9 mouse cellular contexts compared by ENCODE assay signal in the genomic region with DNA sequence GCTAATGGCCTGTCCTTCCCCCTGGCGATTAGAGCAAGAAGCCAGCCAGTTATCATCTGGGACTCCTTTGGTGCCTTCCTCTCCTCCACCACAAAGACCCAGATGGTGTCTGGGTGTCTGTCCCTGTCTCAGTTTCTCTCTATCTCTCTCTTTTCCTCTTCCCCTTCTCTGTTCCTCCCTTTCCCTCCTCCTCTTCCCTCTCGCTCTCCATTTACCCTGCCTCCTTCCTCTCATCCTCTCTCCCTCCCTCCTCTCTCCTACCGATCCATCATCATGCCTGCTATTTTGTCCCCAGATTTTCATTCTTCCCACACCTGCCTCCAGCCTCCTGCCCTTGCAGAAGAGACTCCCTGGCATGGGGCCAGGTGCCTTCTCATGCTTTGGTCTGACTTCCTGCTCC. TPM values are rescaled to one million over a fixed set of nuclear protein-coding genes. Genes with fewer than 3 reads are reported as not detected.
DNase-seq lines count a peak whose midpoint lies in the region; ATAC-seq and TF ChIP-seq lines count a peak whose summit lies in the region.
"Had no signal": no experiment of that assay in that cellular context is flagged by ENCODE, and none has a peak within 500 bp of the region (broad histone marks: within the 10 kb centered on the region; RNA-seq: fewer than 3 reads in every experiment).

No protein-coding gene starts in this region.

- H3K27me3 ChIP-seq in forebrain, embryonic 11.5 days (ENCODE audit: control insufficient read depth, insufficient read depth, low read length): peaks cover 4% of the 10 kb centered on the region
- H3K27me3 ChIP-seq in forebrain, embryonic 16.5 days (replicated peaks; ENCODE audit: control insufficient read depth, insufficient read depth, low read length): no peaks in the 10 kb centered on the region; the same call in 1 of the 2 replicates
- peaks cover 98% of the 10 kb centered on the region for H3K27me3 ChIP-seq in midbrain, embryonic 10.5 days (ENCODE audit: low read depth, poor library complexity, severe bottlenecking)
- H3K27me3 ChIP-seq in midbrain, postnatal 0 days (ENCODE audit: insufficient read depth, low read length): peaks cover 15% of the 10 kb centered on the region; the same call in 1 of the 2 replicates
- H3K27me3 ChIP-seq in limb, embryonic 15.5 days: peaks cover 33% of the 10 kb centered on the region

- no peak for DNase-seq in forebrain, embryonic 11.5 days (ENCODE audit: low spot score)
- no peak for DNase-seq in midbrain, embryonic 10.5 days (ENCODE audit: low spot score)
- no peak for DNase-seq in midbrain, postnatal 0 days (ENCODE audit: low spot score)
- DNase-seq in embryo, embryonic 10 days (ENCODE audit: low spot score): no peak
- DNase-seq in right cerebral cortex, postnatal 10 days (ENCODE audit: low spot score in 2 of 2): no peak
- no peak for DNase-seq in adrenal gland, adult 8-10 months

- WGBS in forebrain, embryonic 11.5 days: 70% methylated on average over 3 of the region's 3 CpGs
- WGBS in forebrain, embryonic 16.5 days: 58% methylated on average over 3 of the region's 3 CpGs
- WGBS in midbrain, embryonic 10.5 days: 60% methylated on average over 3 of the region's 3 CpGs
- WGBS in midbrain, postnatal 0 days: 71% methylated on average over 2 of the region's 3 CpGs
- 38% methylated on average over 3 of the region's 3 CpGs for WGBS in limb, embryonic 15.5 days

- H3K4me2 ChIP-seq in forebrain, embryonic 11.5 days (ENCODE audit: low read depth, low read length, severe bottlenecking): peak overlapping the region; percentile 37; the same call in 1 of the 2 replicates
- no peak overlapping the region for H3K4me2 ChIP-seq in forebrain, embryonic 16.5 days (ENCODE audit: low read length)
- H3K4me2 ChIP-seq in midbrain, postnatal 0 days (ENCODE audit: low read depth, low read length, poor library complexity, severe bottlenecking): no peak overlapping the region
- peak overlapping the region; percentile 45 for H3K4me2 ChIP-seq in limb, embryonic 15.5 days

- H3K4me1 ChIP-seq in forebrain, embryonic 11.5 days (replicated peaks; ENCODE audit: control insufficient read depth, insufficient read depth, low read length): no peaks in the 10 kb centered on the region
- H3K4me1 ChIP-seq in forebrain, embryonic 16.5 days (replicated peaks; ENCODE audit: control insufficient read depth, insufficient read depth, low read length): no peaks in the 10 kb centered on the region
- H3K4me1 ChIP-seq in midbrain, embryonic 10.5 days: no peaks in the 10 kb centered on the region
- no peaks in the 10 kb centered on the region for H3K4me1 ChIP-seq in midbrain, postnatal 0 days (ENCODE audit: insufficient read depth, low read length)
- no peaks in the 10 kb centered on the region for H3K4me1 ChIP-seq in limb, embryonic 15.5 days

- no peak overlapping the region for H3K4me3 ChIP-seq in forebrain, embryonic 11.5 days (ENCODE audit: low read depth, low read length)
- H3K4me3 ChIP-seq in forebrain, embryonic 16.5 days (replicated peaks; ENCODE audit: low read length): no peak overlapping the region
- peak overlapping the region; percentile 52 for H3K4me3 ChIP-seq in midbrain, embryonic 10.5 days
- H3K4me3 ChIP-seq in midbrain, postnatal 0 days (ENCODE audit: low read depth, low read length): no peak overlapping the region
- H3K4me3 ChIP-seq in limb, embryonic 15.5 days: peak overlapping the region; percentile 35

- ATAC-seq in forebrain, embryonic 11.5 days (replicated peaks; ENCODE audit: low FRiP score): peak; percentile 49
- no peak; the same call in 1 of the 2 replicates for ATAC-seq in forebrain, embryonic 16.5 days
- ATAC-seq in midbrain, postnatal 0 days (ENCODE audit: low FRiP score): no peak
- no peak for ATAC-seq in limb, embryonic 15.5 days (ENCODE audit: insufficient number of reproducible peaks, low FRiP score, low TSS enrichment, low read depth)

- TF ChIP-seq CTCF in midbrain, postnatal 0 days (IDR thresholded peaks at IDR 0.05): no peak

- peak overlapping the region; percentile 57 for H3K9ac ChIP-seq in forebrain, embryonic 11.5 days (ENCODE audit: low read length)
- H3K9ac ChIP-seq in forebrain, embryonic 16.5 days (replicated peaks; ENCODE audit: low read depth, low read length): no peak overlapping the region
- no peak overlapping the region for H3K9ac ChIP-seq in midbrain, postnatal 0 days (replicated peaks; ENCODE audit: low read length, poor library complexity, severe bottlenecking)
- H3K9ac ChIP-seq in limb, embryonic 15.5 days: no peak overlapping the region

- no peak overlapping the region for H3K27ac ChIP-seq in forebrain, embryonic 11.5 days (ENCODE audit: low read depth, low read length)
- H3K27ac ChIP-seq in forebrain, embryonic 16.5 days (ENCODE audit: low read length): no peak overlapping the region
- H3K27ac ChIP-seq in midbrain, embryonic 10.5 days (replicated peaks): peak overlapping the region; percentile 88
- no peak overlapping the region for H3K27ac ChIP-seq in midbrain, postnatal 0 days (ENCODE audit: low read depth, low read length)
- no peak overlapping the region for H3K27ac ChIP-seq in limb, embryonic 15.5 days

- H3K9me3 ChIP-seq in forebrain, embryonic 11.5 days (ENCODE audit: control insufficient read depth, low read length): no peaks in the 10 kb centered on the region
- no peaks in the 10 kb centered on the region for H3K9me3 ChIP-seq in forebrain, embryonic 16.5 days (ENCODE audit: control insufficient read depth, low read length)
- no peaks in the 10 kb centered on the region for H3K9me3 ChIP-seq in midbrain, embryonic 10.5 days (replicated peaks)
- no peaks in the 10 kb centered on the region for H3K9me3 ChIP-seq in midbrain, postnatal 0 days (ENCODE audit: low read length)
- no peaks in the 10 kb centered on the region for H3K9me3 ChIP-seq in limb, embryonic 15.5 days

- H3K36me3 ChIP-seq in forebrain, embryonic 11.5 days (ENCODE audit: control insufficient read depth, insufficient read depth, low read length): no peaks in the 10 kb centered on the region
- H3K36me3 ChIP-seq in forebrain, embryonic 16.5 days (ENCODE audit: control insufficient read depth, insufficient read depth): no peaks in the 10 kb centered on the region
- no peaks in the 10 kb centered on the region for H3K36me3 ChIP-seq in midbrain, embryonic 10.5 days
- no peaks in the 10 kb centered on the region for H3K36me3 ChIP-seq in midbrain, postnatal 0 days (ENCODE audit: insufficient read depth, low read length)
- H3K36me3 ChIP-seq in limb, embryonic 15.5 days: no peaks in the 10 kb centered on the region

RNA-seq across cellular contexts. Expression of a gene that starts 33.0 kb away (rescaled TPM):
- polyA plus RNA-seq in forebrain, embryonic 11.5 days (2014; fragmentation: Nextera tagmentation; extraction: Ambion mirVana): 1.2 and 1.3 TPM in 2 replicates
- polyA plus RNA-seq in forebrain, embryonic 16.5 days (2015; fragmentation: Nextera tagmentation; extraction: Ambion mirVana): 1.4 and 2.2 TPM in 2 replicates
- 0.56 and 1.1 TPM in 2 replicates for polyA plus RNA-seq in midbrain, embryonic 10.5 days (2016; fragmentation: Nextera tagmentation; extraction: Ambion mirVana)
- total RNA-seq in midbrain, postnatal 0 days (2014; rRNA removed): 8.0 and 10.6 TPM in 2 replicates
- 1.1 and 1.2 TPM in 2 replicates for polyA plus RNA-seq in midbrain, postnatal 0 days (2015; fragmentation: Nextera tagmentation; extraction: Ambion mirVana)
- 0.19 and 0.36 TPM in 2 replicates for polyA plus RNA-seq in limb, embryonic 15.5 days (2015; fragmentation: Nextera tagmentation; extraction: Ambion mirVana)
- 1 to 10 TPM; 4.3 to 6.0 (median 5.1) TPM for total RNA-seq in adrenal gland, adult 8-10 months (2022)
- total RNA-seq: monocyte, adult 5-6 weeks had no signal

Comparison
In these comparisons a context has a peak if more than half of its experiments do, and no peak if none do; other contexts are left out.
1. H3K4me2 ChIP-seq: peak in forebrain, embryonic 11.5 days (single experiment) and limb, embryonic 15.5 days (single experiment); none in forebrain, embryonic 16.5 days (single experiment) and midbrain, postnatal 0 days (single experiment).
2. H3K4me3 ChIP-seq: peak in midbrain, embryonic 10.5 days (single experiment) and limb, embryonic 15.5 days (single experiment); none in forebrain, embryonic 11.5 days (single experiment), forebrain, embryonic 16.5 days (single experiment) and midbrain, postnatal 0 days (single experiment).